Mouse (Mus musculus) E14TG2a.4 (cell line): ENCODE data around the gene Arhgef11.

ENCODE experiments used
- H3K27me3 ChIP-seq: 2 replicates; pipeline ENCODE4 v1.6.1; 2014; ENCODE audit warnings: low read length, control low read depth; ENCODE audit not compliant: insufficient read depth
- H3K36me3 ChIP-seq: 2 replicates; pipeline ENCODE4 v1.6.1; 2014; ENCODE audit warnings: low read length, control low read depth; ENCODE audit not compliant: insufficient read depth
- H3K4me1 ChIP-seq: replicated peaks from 2 replicates; pipeline ENCODE4 v1.6.1; 2014; ENCODE audit warnings: low read depth, low read length, control low read depth
- H3K4me3 ChIP-seq: replicated peaks from 2 replicates; pipeline ENCODE4 v1.5.1; 2014; ENCODE audit warnings: mild to moderate bottlenecking, low read length
- H3K9me3 ChIP-seq: 2 replicates; pipeline ENCODE4 v1.6.1; 2014; ENCODE audit warnings: low read length, control low read depth
- CTCF ChIP-seq: conservative IDR thresholded peaks from 2 replicates; pipeline ENCODE4 v1.5.1; 2014; ENCODE audit warnings: low read length
- NANOG ChIP-seq: IDR thresholded peaks from 2 replicates; pipeline ENCODE4 v1.6.1; 2014; ENCODE audit warnings: borderline replicate concordance, low read length, mixed read lengths
- POU5F1 ChIP-seq: IDR thresholded peaks from 2 replicates; pipeline ENCODE4 v1.6.1; 2014; ENCODE audit warnings: low read length, borderline replicate concordance

Gene Arhgef11

DNA sequence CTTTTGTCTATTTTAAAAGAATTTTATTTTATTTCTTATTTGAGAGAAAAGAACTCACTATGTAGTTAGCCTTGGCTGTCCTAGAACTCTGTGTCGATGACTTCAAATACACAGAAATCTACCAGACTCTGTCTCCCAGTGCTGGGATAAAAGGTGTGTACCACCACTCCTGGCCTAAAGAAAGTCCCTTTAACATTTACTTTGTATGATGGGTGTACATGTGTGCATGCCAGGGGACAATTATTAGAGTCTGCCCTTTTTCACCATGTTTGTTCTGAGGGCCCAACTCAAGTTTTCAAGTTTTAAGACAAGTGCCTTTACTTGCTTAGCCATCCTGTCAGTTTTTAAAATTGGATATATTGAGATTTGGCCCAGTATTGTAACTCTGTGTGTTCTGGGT lies 28.8 kb downstream of the Arhgef11 start:
- no peaks in the 10 kb centered on the region for H3K4me1 ChIP-seq
- H3K36me3 ChIP-seq, result no peaks in the 10 kb centered on the region
- no peak for TF ChIP-seq POU5F1
- TF ChIP-seq NANOG, result no peak
- TF ChIP-seq CTCF, result no peak
- H3K9me3 ChIP-seq, result no peaks in the 10 kb centered on the region
- no peak overlapping the region for H3K4me3 ChIP-seq
- H3K27me3 ChIP-seq, result no peaks in the 10 kb centered on the region

DNA sequence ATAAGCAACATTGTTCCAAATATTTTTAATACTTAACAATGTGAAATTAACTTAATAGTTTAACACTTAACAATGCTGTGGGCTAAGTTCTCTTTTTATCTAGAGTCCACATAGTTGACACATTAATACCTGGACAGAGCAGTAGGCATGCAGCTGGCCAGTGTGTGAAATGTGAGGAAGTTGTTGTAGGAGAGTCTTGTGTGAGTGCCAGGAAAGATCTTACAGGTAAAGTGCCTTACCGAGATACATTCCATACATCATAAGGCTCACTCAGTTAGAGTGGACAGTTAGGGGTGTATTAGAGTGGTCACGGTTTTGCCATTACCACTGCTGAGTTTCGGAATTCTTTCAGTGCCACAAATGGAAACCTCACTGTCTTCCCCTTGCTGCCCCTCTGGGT lies 31.7 kb downstream of the Arhgef11 start:
- no peaks in the 10 kb centered on the region for H3K36me3 ChIP-seq
- no peaks in the 10 kb centered on the region for H3K27me3 ChIP-seq
- H3K9me3 ChIP-seq, result no peaks in the 10 kb centered on the region
- no peak overlapping the region for H3K4me3 ChIP-seq
- no peaks in the 10 kb centered on the region for H3K4me1 ChIP-seq
- TF ChIP-seq NANOG, result no peak
- TF ChIP-seq CTCF, result no peak
- TF ChIP-seq POU5F1, result no peak

DNA sequence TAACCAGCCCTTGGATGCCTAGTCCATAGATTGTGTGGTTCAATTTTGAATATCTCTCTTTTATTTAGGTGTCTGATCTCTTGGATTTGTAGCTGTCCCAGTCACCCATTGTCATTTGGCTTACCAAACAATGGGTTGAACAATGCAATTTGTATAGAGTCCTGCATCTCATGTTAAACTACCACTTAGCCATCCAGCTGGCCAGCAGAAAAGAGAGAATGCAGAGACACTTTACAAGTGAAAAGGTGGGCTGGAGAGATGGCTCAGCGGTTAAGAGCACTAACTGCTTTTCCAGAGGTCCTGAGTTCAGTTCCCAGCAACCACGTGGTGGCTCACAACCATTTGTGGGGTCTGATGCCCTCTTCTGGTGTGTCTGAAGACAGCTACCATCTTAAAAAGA lies 41.0 kb downstream of the Arhgef11 start:
- H3K4me3 ChIP-seq, result no peak overlapping the region

GRCm38 (mm10) chr3:87659692-87660429 lies 42.5 kb downstream of the Arhgef11 start:
- no peaks in the 10 kb centered on the region for H3K9me3 ChIP-seq
- TF ChIP-seq CTCF (peak; percentile 10; the same call in 1 of the 2 replicates), POU5F1 (no peak)
- H3K36me3 ChIP-seq, result no peaks in the 10 kb centered on the region
- no peaks in the 10 kb centered on the region for H3K27me3 ChIP-seq
- peaks cover 47% of the 10 kb centered on the region for H3K4me1 ChIP-seq
- no peak overlapping the region for H3K4me3 ChIP-seq

More for the DNA sequence above, 41.0 kb downstream of the Arhgef11 start:
- no peaks in the 10 kb centered on the region for H3K9me3 ChIP-seq
- TF ChIP-seq NANOG (peak; percentile 62; the same call in 1 of the 2 replicates), POU5F1 (no peak)
- H3K27me3 ChIP-seq, result no peaks in the 10 kb centered on the region
- peaks cover 47% of the 10 kb centered on the region for H3K4me1 ChIP-seq
- no peaks in the 10 kb centered on the region for H3K36me3 ChIP-seq

DNA sequence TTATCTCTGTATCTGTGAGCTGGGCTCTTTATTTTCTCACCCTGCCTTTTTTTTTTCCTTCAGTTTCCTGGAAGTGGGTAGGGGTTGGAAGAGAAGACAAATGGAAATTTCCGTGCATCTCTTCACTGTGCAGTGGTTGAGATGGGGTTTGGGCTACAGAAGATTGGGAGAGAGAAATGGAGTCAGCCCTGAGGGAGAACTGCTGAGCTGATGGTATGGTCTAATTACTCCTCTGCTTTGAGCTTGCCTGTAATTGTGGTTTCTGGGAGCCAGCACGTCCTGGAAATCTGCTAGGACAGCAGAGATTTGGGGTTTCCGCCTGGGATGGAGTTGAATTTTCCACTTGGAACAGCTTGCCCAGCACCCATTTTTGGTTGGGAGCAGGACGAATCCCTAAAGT lies 43.1 kb downstream of the Arhgef11 start:
- no peaks in the 10 kb centered on the region for H3K36me3 ChIP-seq
- H3K4me1 ChIP-seq, result peaks cover 42% of the 10 kb centered on the region
- no peaks in the 10 kb centered on the region for H3K9me3 ChIP-seq
- H3K27me3 ChIP-seq, result no peaks in the 10 kb centered on the region
- no peak overlapping the region for H3K4me3 ChIP-seq
- TF ChIP-seq NANOG (no peak), POU5F1 (no peak), CTCF (no peak)

DNA sequence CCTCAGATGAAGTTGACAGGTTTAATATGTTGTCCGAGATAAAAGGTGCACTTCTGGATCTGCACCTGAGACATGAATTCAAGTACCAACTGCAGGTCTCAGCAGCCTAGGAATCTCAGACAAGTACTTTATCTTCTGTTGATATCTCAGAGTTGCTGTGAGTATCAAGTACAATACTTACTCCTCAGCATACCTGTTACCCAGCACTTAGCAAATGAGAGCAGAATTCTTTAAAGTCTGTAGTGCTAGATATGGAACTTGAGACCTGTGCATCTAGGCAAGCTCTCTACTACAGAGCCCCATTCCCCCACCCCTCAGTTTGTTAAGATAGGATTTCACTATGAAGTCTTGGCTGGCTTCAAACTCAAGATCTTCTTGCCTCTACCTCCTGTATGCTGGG lies 43.9 kb downstream of the Arhgef11 start:
- TF ChIP-seq CTCF, result no peak
- no peak for TF ChIP-seq NANOG
- TF ChIP-seq POU5F1, result no peak

GRCm38 (mm10) chr3:87718525-87718924 lies 101.2 kb downstream of the Arhgef11 start:
- H3K4me1 ChIP-seq, result no peaks in the 10 kb centered on the region
- TF ChIP-seq NANOG (no peak), POU5F1 (no peak), CTCF (no peak)
- no peaks in the 10 kb centered on the region for H3K27me3 ChIP-seq
- H3K9me3 ChIP-seq, result no peaks in the 10 kb centered on the region
- H3K36me3 ChIP-seq, result peaks cover 80% of the 10 kb centered on the region
- no peak overlapping the region for H3K4me3 ChIP-seq

More for the DNA sequence above, 43.9 kb downstream of the Arhgef11 start:
- H3K4me1 ChIP-seq, result peaks cover 41% of the 10 kb centered on the region
- no peaks in the 10 kb centered on the region for H3K36me3 ChIP-seq
- H3K27me3 ChIP-seq, result no peaks in the 10 kb centered on the region
- H3K4me3 ChIP-seq, result no peak overlapping the region
- H3K9me3 ChIP-seq, result no peaks in the 10 kb centered on the region

DNA sequence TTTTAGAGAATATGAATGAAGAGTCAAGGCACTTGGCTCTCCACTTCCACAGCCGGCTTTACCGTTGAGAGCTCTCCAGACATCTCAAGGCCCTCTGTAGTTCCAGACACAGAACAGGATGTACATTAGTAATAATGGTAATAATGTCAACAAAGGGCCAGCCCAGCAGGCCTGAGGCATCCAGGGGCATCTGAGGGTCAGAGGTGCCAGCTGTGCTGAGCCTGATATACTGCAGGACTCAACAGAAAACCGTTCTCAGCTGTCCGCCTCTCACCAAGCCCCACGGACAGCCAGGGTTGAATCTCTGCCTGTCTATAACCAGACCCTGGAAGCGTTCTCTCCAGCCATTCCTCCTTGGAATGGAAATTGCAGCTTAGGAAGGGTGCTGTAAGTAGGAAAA lies 107.2 kb downstream of the Arhgef11 start:
- Histone ChIP-seq H3K9me3 (no peaks in the 10 kb centered on the region), H3K36me3 (peaks cover 83% of the 10 kb centered on the region), H3K4me1 (no peaks in the 10 kb centered on the region), H3K4me3 (no peak overlapping the region), H3K27me3 (no peaks in the 10 kb centered on the region)
- no peak for TF ChIP-seq NANOG
- no peak for TF ChIP-seq CTCF
- no peak for TF ChIP-seq POU5F1
